Mouse (Mus musculus) thymus, postnatal 14 days (tissue): ENCODE data around the gene Thada.
"Not testable (repeated sequence)": the region's sequence is repeated elsewhere in the genome, so short reads cannot be mapped to it uniquely, and the experiment has no call there.

Source experiments
- DNase-seq: peaks from one replicate; pipeline ENCODE4 v3.0.0; 2021

Gene Thada

GRCm38 (mm10) chr17:84340574-84340973 is 125.4 kb downstream of the Thada start:
- DNase-seq: no peak

GRCm38 (mm10) chr17:84335996-84336395 is 130.0 kb downstream of the Thada start:
- DNase-seq: no peak

- no peak for DNase-seq
These were observed 130.9 kb downstream of the Thada start for GRCm38 (mm10) chr17:84335076-84335475.

DNA sequence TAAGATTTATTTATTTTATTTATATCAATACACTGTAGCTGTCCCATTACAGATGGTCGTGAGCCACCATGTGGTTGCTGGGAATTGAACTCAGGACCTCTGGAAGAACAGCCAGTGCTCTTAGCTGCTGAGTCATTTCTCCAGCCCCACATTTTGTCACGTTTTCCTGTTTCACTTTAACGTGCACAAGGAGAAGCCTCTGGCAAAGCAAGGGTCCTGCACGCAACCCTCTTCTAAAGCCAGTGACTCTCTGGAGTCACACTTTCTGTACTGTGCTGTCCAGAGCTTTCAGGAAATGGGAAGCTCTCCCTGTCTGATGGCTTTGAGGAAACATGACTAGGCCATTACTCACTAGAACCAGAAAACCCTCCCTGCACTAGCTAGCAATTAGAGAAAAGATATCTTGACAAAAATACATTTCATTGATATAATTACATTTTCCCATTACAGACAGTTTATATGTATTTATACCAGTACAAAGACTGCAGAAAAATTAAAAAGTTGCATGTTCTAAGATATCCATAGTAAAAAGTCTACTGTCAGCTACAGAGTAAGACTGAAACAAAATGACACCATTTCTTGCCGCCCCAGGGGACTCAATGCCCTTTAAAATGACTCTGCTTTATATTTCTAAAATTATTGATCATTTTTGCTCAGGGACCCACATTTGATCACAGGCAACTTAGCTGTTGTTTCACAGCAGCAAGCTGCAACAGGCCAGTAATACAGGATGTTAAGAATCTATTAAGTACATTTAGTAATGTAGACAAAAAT is 131.6 kb downstream of the Thada start:
- no peak for DNase-seq

DNA sequence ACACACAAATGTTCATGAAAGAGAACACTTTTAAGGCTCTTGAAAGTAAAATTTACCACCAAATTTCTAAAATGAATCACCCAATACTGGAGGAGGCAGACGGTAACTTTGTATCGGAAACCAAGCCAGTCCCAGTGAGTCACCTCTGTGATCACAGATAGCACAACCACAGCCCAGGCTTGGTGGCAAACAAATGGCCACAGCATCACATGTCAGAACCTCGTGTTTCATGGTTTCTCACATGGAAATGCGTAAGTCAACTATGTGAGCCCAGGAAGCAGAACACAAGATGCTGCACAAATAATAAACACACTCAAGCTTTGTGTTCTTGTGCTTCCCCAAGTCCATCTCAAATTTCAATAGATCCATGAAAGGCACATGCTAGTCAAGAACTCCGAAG is 133.1 kb downstream of the Thada start:
- DNase-seq: no peak

- peak; percentile 57 for DNase-seq
These were observed 135.0 kb downstream of the Thada start for GRCm38 (mm10) chr17:84330986-84331385.

DNA sequence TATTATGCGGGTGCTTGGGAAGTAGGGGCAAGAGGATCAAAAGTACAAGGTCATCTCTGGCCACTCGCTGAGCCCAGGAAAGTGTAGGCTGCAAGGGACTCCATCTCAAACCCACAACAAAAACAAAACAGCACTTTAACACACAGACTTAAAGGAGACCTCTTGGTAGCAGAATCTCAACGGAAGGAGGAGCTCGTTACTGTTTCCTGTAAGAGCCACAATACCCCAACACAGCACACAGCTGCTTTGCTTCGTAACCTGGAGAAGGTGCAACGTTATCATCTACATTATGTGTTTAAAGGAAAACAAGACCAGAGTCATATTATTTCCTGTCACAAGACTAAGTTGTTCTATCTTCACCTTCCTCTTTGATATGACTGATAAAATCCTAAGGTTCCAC is 135.5 kb downstream of the Thada start:
- DNase-seq: peak; percentile 72

DNA sequence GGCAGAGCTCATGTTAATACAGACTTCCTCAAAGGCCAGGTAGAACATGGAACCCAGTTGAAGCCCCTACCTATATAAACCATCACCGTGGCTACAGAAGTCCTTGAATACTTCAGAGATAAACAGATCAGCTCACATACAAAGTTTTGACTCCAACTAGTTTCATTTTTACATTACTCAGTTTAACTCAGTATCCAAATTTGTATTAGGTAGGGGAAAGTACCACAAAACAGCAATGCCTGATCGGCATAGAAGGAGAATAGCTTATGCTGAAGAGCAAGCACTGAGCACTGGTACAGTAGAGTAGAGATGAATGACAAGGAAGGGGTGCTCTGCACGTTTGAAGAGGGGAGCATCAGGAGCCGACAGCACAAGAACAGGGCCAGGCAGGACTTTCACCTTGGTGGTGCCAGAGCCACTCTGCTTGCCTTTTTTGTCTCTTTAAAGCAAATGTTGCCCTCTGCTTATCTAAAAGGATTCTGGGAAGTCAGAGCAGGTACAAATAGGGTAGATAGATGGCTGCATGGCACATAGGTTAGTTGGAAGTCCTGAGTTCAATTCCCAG is 136.0 kb downstream of the Thada start:
- peak; percentile 35 for DNase-seq

DNA sequence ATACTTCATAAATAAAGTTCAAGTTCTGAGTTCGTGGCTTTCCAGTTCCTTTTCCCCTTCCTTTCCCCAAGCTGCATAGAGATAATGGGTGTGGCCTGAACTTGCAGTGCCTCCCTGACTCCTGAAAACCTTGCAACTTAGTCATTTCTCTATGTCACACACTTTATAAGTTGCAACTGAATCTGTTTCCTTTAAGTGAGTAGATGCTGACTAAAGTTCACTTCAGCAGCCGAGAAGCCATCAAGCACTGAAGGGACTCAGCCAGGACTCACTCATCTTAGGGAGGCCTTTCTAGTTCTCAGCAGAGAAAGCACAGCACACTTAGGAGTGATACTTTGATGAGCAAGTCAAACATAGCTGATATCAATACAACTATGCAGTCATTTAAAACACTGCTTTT is 137.5 kb downstream of the Thada start:
- DNase-seq: no peak

DNA sequence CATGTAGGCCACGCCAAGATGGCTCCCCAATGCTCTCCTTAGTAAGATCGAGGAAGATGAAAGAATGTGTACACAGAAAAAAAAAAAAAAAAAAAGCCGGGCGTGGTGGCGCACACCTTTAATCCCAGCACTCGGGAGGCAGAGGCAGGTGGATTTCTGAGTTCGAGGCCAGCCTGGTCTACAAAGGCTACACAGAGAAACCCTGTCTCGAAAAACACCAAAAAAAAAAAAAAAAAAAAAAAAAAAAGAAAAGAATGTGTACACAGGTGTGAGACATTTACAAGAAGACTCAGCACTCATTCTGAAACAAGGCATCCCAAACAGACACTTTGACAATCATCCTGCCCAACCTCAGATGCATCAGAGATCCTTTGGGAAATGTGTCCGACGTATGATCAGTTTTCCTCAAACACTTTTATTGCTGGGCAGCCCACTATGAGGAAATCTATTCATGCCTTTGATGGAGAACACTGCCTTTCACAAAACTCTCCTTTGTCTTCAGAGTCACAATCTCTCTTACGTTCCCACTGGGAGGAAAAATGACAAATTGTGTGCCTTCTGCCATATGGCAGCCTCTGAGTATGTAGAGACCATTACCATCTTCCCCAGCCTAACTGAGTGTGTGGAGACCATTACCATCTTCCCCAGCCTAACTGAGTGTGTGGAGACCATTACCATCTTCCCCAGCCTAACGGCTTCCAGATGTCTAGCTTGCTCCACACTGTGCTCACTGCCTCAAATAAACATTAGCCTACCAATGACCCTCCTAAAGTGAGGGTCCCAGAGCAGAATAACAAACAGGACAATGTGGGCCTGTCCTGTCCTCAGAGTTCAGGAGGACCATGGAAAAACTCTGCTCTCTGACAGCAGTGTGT is 138.7 kb downstream of the Thada start:
- DNase-seq: no peak

- no peak for DNase-seq
These were observed 143.8 kb downstream of the Thada start for GRCm38 (mm10) chr17:84322176-84322575.

DNA sequence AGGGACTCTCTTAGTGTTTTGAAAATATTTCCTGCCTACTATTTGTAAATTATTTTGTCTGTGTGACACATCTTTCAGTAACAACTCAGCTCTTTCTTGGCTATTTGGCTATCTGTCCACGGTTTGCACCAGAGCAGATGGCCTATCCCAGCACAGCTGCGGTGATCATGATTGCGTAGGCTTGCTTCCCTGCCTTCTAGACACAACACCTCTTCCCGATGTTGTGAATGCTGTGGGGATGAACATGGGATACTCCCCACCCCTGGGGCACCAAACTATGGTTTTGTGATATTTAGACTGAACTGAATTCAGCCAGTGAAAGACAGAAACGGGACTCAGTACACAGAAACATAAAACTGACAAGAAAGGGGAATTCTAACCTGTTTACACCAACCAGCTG is 144.7 kb downstream of the Thada start:
- no peak for DNase-seq

DNA sequence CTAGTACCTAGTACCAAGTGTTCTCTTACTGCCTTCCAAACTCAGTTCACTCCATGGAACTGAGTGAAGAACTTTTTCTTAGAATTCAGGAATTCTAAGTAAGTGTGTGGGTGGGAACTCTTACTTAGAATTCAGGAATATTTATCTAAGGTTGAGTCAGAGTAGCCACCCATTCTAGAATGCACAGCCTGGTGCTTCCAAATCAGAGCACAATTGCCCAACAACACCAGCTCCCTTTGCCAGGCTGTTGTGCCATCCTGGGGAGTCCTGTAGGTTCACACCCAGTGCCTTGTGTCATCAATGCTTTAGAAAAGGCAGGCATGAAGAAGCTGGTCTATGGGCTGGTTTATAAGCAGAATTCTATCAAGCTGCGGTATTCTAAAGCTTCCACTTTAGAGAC is 145.4 kb downstream of the Thada start:
- DNase-seq: no peak

- DNase-seq: no peak
These were observed 151.7 kb downstream of the Thada start for GRCm38 (mm10) chr17:84314341-84314740.

- DNase-seq: peak; percentile 74
These were observed 152.5 kb downstream of the Thada start for GRCm38 (mm10) chr17:84313494-84313893.

DNA sequence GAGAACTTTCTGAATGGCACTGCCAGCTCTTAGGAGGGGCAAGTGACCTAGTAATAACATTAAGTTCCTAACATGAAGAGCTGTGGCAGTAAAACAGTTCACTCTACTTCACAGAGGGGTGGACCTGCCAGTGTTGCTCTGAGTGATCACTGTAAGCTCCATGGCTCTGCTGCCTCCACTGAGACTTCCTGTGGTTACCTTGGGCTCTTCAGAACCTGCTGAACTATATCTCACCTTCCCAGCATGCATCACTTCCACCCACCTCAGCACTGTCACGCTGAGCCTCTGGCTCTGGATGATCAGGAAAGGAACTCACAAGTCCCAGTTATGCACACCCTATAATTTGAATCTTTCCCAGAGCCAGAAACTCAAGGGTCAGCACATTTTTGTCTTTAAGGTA is 159.9 kb downstream of the Thada start:
- peak; percentile 78 for DNase-seq

DNA sequence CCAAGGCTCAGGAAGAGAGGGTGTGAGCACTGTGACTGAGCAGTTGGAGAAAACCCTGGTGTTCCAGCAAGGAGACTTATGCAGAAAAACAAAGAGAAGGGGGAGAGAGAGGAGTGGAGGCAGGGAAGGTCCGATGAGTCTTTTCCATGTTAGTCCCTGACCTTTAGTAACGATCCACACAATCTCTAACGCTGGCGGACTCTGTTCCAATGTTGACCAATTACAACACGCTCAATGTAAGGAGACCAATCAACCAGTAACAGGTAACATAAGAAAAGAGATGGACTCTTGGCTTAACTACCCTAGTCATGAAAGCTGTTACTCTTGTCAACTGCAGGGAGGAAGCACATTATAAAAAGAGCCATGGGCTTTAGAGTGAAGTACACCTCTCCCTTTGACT is 160.9 kb downstream of the Thada start:
- no peak for DNase-seq

- no peak for DNase-seq
These were observed 161.9 kb downstream of the Thada start for GRCm38 (mm10) chr17:84304141-84304540.

DNA sequence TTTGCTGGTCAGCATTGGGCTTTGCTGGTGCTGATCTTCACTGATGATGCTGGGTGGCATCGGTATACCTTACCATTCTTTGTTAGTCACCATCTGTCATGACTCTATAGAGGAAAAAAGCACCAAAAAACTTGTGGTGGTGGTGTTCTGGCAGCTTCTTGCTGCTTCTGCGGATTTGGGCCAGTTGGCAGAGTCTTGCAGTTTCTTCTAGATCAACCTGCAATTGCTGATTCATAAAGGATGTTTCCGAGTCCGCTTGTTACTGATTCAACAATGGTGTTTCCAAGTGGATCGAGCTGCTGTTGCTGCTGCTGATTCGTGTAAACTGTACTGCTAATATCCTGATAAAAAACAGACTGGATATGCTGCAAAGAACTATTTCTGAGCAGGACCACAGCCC is 168.0 kb downstream of the Thada start:
- DNase-seq: no peak

DNA sequence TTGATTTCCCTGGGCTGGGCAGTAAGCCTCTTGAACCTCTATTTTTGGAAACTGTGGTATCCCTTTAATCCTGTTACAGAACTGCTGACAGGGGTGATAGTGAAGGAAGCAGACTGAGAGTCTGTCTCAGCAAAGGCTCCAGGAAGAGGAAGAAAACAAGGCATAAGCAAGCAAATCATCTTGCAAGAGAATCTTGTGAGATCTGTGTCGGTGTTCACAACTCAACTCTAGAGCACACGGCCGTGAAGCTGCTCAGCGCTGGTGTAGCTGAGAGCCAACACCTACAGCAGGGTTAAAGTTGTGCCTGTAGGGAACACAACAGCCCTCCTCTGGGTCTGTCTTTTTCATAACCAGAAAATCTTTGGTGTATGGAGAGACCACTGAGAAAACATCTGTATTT is 172.8 kb downstream of the Thada start:
- DNase-seq: no peak

- not testable (repeated sequence) for DNase-seq
These were observed 174.8 kb downstream of the Thada start for GRCm38 (mm10) chr17:84291228-84291627.

GRCm38 (mm10) chr17:84287675-84288420 is 178.2 kb downstream of the Thada start:
- no peak for DNase-seq

- no peak for DNase-seq
These were observed 179.5 kb downstream of the Thada start for GRCm38 (mm10) chr17:84286536-84286935.
